Mouse (Mus musculus): ENCODE measurements at regions not wholly inside any gene's neighbourhood (a gene's known extent, or its start where the extent isn't known, plus 50 kb on each side); places are given as distances from the start of the nearest gene placed in this dataset.

DNA sequence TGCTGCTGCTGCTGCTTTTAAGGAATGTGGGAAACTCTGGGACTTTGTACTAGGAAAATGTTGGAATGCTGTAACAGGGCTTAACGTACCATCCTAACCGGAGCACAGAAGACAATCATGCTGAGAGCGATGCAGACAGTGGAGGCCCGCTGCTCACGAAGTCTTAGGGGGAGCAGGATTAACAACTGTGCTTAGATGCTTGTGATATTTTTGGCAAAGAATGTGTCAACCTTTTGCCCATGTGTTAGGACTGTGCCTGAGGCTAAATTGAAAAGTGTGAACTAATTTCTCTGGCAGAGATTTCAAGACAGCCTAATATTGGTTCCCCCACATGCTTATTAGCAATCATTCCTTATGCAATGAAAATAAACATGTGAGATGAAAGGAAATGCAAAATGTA lies 398.5 kb downstream of the Gxylt1 start:
- no peaks in the 10 kb centered on the region for H3K9me3 ChIP-seq (replicated peaks; ENCODE audit: insufficient read depth, low read length)
- TF ChIP-seq ZMIZ1 (IDR thresholded peaks at IDR 0.05; ENCODE audit: low read depth, low read length), result no peak

DNA sequence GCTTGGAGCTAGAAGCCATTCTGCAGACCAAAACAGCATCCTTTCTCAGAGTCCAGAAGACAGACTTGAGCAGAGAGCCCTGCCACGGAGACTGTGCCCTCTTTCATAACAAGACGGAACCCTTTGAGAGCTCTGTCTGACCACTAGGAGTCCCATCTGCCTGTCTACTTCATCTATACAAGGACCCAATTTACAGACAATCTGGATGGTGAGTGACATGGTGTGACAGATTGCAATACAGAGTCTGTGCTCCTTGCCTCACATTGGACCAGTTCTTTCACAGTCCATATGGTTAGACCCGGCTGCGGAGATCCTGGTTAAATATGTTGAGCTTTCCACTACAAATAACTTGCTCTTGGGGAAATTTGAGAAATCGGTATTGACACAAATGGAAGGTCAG lies 410.9 kb downstream of the Gxylt1 start:
- Histone ChIP-seq H3K9ac (ENCODE audit: control insufficient read depth, low read depth, low read length, poor library complexity, severe bottlenecking) (no peak overlapping the region), H3K4me3 (ENCODE audit: control insufficient read depth in 1 of 2, insufficient read depth in 1 of 2, low read depth in 2 of 2, low read length in 2 of 2) (no peak overlapping the region), H3K36me3 (ENCODE audit: control insufficient read depth in 1 of 2, insufficient read depth in 2 of 2, low read length in 2 of 2) (no peaks in the 10 kb centered on the region), H3K9me3 (replicated peaks; ENCODE audit: insufficient read depth, low read length) (no peaks in the 10 kb centered on the region), H3K79me2 (ENCODE audit: control insufficient read depth, insufficient read depth, low read length, poor library complexity) (no peaks in the 10 kb centered on the region), H3K27ac (ENCODE audit: control insufficient read depth, low read depth, low read length) (no peak overlapping the region), H3K27me3 (ENCODE audit: control insufficient read depth in 1 of 2, insufficient read depth in 2 of 2, low read length in 2 of 2) (no peaks in the 10 kb centered on the region), H3K4me1 (ENCODE audit: control insufficient read depth in 1 of 2, insufficient read depth in 2 of 2, low read length in 2 of 2) (no peaks in the 10 kb centered on the region)
- TF ChIP-seq NRF1 (IDR thresholded peaks at IDR 0.05; ENCODE audit: insufficient read depth, low read depth, low read length, poor library complexity, severe bottlenecking) (no peak), JUND (IDR thresholded peaks at IDR 0.05; ENCODE audit: low read depth, low read length) (no peak), GATA1 (IDR thresholded peaks at IDR 0.05; ENCODE audit: low read depth, low read length) (no peak), CHD2 (IDR thresholded peaks at IDR 0.05; ENCODE audit: low read length) (no peak), ZC3H11A (IDR thresholded peaks at IDR 0.05; ENCODE audit: low read depth, low read length) (no peak), SIN3A (IDR thresholded peaks at IDR 0.05; ENCODE audit: low read length) (no peak), HCFC1 (IDR thresholded peaks at IDR 0.05; ENCODE audit: low read depth, low read length) (no peak), EP300 (IDR thresholded peaks at IDR 0.05; ENCODE audit: low read depth in 1 of 2, low read length in 2 of 2) (no peak), RAD21 (IDR thresholded peaks at IDR 0.05; ENCODE audit: low read depth, low read length) (no peak), MAFK (IDR thresholded peaks at IDR 0.05; ENCODE audit: borderline replicate concordance, low read depth, low read length) (no peak), MXI1 (IDR thresholded peaks at IDR 0.05; ENCODE audit: low read depth, low read length) (no peak), NELFE (IDR thresholded peaks at IDR 0.05; ENCODE audit: low read depth, low read length) (no peak), ELF1 (IDR thresholded peaks at IDR 0.05; ENCODE audit: low read depth, low read length) (no peak), USF2 (IDR thresholded peaks at IDR 0.05; ENCODE audit: borderline replicate concordance in 1 of 2, insufficient read depth in 1 of 2, low read depth in 1 of 2, low read length in 2 of 2) (no peak), TAL1 (IDR thresholded peaks at IDR 0.05; ENCODE audit: low read length) (no peak)
- DNase-seq (ENCODE audit: low read depth, low spot score), result no peak

More for the DNA sequence above, 398.5 kb downstream of the Gxylt1 start:
- Histone ChIP-seq H3K9ac (ENCODE audit: control insufficient read depth, low read depth, low read length, poor library complexity, severe bottlenecking) (no peak overlapping the region), H3K27me3 (ENCODE audit: control insufficient read depth in 1 of 2, insufficient read depth in 2 of 2, low read length in 2 of 2) (no peaks in the 10 kb centered on the region), H3K4me1 (ENCODE audit: control insufficient read depth in 1 of 2, insufficient read depth in 2 of 2, low read length in 2 of 2) (no peaks in the 10 kb centered on the region), H3K4me3 (ENCODE audit: control insufficient read depth in 1 of 2, insufficient read depth in 1 of 2, low read depth in 2 of 2, low read length in 2 of 2) (no peak overlapping the region), H3K27ac (ENCODE audit: control insufficient read depth, low read depth, low read length) (no peak overlapping the region), H3K36me3 (ENCODE audit: control insufficient read depth in 1 of 2, insufficient read depth in 2 of 2, low read length in 2 of 2) (no peaks in the 10 kb centered on the region), H3K79me2 (ENCODE audit: control insufficient read depth, insufficient read depth, low read length, poor library complexity) (no peaks in the 10 kb centered on the region)
- DNase-seq (ENCODE audit: low read depth, low spot score), result no peak

DNA sequence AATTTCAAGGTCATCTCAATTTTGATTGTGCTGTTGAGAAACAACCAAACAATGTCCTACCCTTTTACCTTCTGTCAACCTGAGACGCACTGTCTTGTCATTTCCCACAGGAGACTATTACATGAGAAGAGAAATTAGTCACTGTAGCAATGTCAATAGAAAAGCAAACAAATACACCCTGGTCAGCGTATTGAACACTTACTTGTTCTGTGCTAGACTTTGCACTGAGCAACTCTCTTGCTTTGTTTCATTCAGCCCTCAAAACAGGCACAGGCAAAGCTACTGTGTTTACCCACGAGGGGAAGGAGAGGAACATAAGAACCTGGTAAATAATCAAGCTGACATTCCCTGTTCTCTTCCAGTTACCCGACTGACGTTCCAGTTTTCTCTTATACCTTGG lies 424.1 kb downstream of the Gxylt1 start:
- no peaks in the 10 kb centered on the region for H3K79me2 ChIP-seq (ENCODE audit: control insufficient read depth, insufficient read depth, low read length, poor library complexity)
- H3K4me1 ChIP-seq (ENCODE audit: control insufficient read depth in 1 of 2, insufficient read depth in 2 of 2, low read length in 2 of 2), result no peaks in the 10 kb centered on the region
- no peaks in the 10 kb centered on the region for H3K9me3 ChIP-seq (replicated peaks; ENCODE audit: insufficient read depth, low read length)
- no peak for DNase-seq (ENCODE audit: low read depth, low spot score)
- no peak overlapping the region for H3K4me3 ChIP-seq (ENCODE audit: control insufficient read depth in 1 of 2, insufficient read depth in 1 of 2, low read depth in 2 of 2, low read length in 2 of 2)
- no peaks in the 10 kb centered on the region for H3K27me3 ChIP-seq (ENCODE audit: control insufficient read depth in 1 of 2, insufficient read depth in 2 of 2, low read length in 2 of 2)
- H3K27ac ChIP-seq (ENCODE audit: control insufficient read depth, low read depth, low read length), result no peak overlapping the region
- no peak overlapping the region for H3K9ac ChIP-seq (ENCODE audit: control insufficient read depth, low read depth, low read length, poor library complexity, severe bottlenecking)
- no peaks in the 10 kb centered on the region for H3K36me3 ChIP-seq (ENCODE audit: control insufficient read depth in 1 of 2, insufficient read depth in 2 of 2, low read length in 2 of 2)
- no peak for TF ChIP-seq ZC3H11A (IDR thresholded peaks at IDR 0.05; ENCODE audit: low read depth, low read length)
- no peak for TF ChIP-seq TAL1 (IDR thresholded peaks at IDR 0.05; ENCODE audit: low read length)
- TF ChIP-seq ETS1 (IDR thresholded peaks at IDR 0.05; ENCODE audit: low read depth, low read length), result no peak
- TF ChIP-seq SIN3A (IDR thresholded peaks at IDR 0.05; ENCODE audit: low read length), result no peak
- TF ChIP-seq HCFC1 (IDR thresholded peaks at IDR 0.05; ENCODE audit: low read depth, low read length), result no peak
